In genomic region chr17:14086629-14087028, GRCm38 (mm10) we compare ENCODE assay signal across 32 mouse cellular contexts. TPM values are rescaled to one million over a fixed set of nuclear protein-coding genes. Genes with fewer than 3 reads are reported as not detected.
DNase-seq lines count a peak whose midpoint lies in the region; ATAC-seq and TF ChIP-seq lines count a peak whose summit lies in the region.
"Not testable (repeated sequence)": the region's sequence is repeated elsewhere in the genome, so short reads cannot be mapped to it uniquely, and the experiment has no call there.
"Had no signal": no experiment of that assay in that cellular context is flagged by ENCODE, and none has a peak within 500 bp of the region (broad histone marks: within the 10 kb centered on the region; RNA-seq: fewer than 3 reads in every experiment).

No protein-coding gene starts in this region.

- not testable (repeated sequence) for H3K4me2 ChIP-seq in embryonic facial prominence, embryonic 11.5 days (ENCODE audit: low read depth, low read length); hindbrain, embryonic 11.5 days (replicated peaks; ENCODE audit: low read depth, low read length); lung, postnatal 0 days (replicated peaks; ENCODE audit: low read depth, low read length); stomach, postnatal 0 days (replicated peaks; ENCODE audit: low read depth)

- 27% methylated on average over 1 of the region's 1 CpGs for WGBS in embryonic facial prominence, embryonic 11.5 days
- WGBS in hindbrain, embryonic 11.5 days = 11% methylated on average over 1 of the region's 1 CpGs
- WGBS in lung, postnatal 0 days = 13% methylated on average over 1 of the region's 1 CpGs
- WGBS in stomach, postnatal 0 days = 0% methylated on average over 1 of the region's 1 CpGs

- H3K27me3 ChIP-seq in embryonic facial prominence, embryonic 11.5 days (ENCODE audit: control insufficient read depth, insufficient read depth, low read length); hindbrain, embryonic 11.5 days (ENCODE audit: control insufficient read depth, insufficient read depth, low read length); lung, postnatal 0 days (replicated peaks; ENCODE audit: insufficient read depth, low read length); stomach, postnatal 0 days (ENCODE audit: control insufficient read depth, insufficient read depth, low read length): not testable (repeated sequence)

- H3K9me3 ChIP-seq in embryonic facial prominence, embryonic 11.5 days (replicated peaks; ENCODE audit: control insufficient read depth, low read length); hindbrain, embryonic 11.5 days (ENCODE audit: control insufficient read depth, low read length); lung, postnatal 0 days (ENCODE audit: low read length); stomach, postnatal 0 days (ENCODE audit: control insufficient read depth, low read length): not testable (repeated sequence)

- TF ChIP-seq CTCF in layer of hippocampus, adult 2 months (conservative IDR thresholded peaks at IDR 0.05) = peak; percentile 70
- TF ChIP-seq CTCF in lung, postnatal 0 days (IDR thresholded peaks at IDR 0.05) = peak; percentile 58
- peak; percentile 62 for TF ChIP-seq CTCF in stomach, postnatal 0 days (IDR thresholded peaks at IDR 0.05; ENCODE audit: low read depth)

- peak; percentile 24 for DNase-seq in ES-CJ7 (ENCODE audit: low read depth, low spot score)
- DNase-seq in brain, adult 2 months (ENCODE audit: low read depth, low spot score) = peak; percentile 6
- DNase-seq in embryonic facial prominence, embryonic 11.5 days (ENCODE audit: low spot score) = peak; percentile 36
- peak; percentile 5 for DNase-seq in hindbrain, embryonic 11.5 days (ENCODE audit: low spot score)
- DNase-seq in layer of hippocampus, adult 2 months (ENCODE audit: low spot score in 2 of 2); stomach, postnatal 0 days (ENCODE audit: low spot score): not testable (repeated sequence)
- peak; percentile 53 for DNase-seq in lung, postnatal 0 days (ENCODE audit: low spot score)

- not testable (repeated sequence) for H3K27ac ChIP-seq in embryonic facial prominence, embryonic 11.5 days (replicated peaks; ENCODE audit: low read depth, low read length); hindbrain, embryonic 11.5 days (ENCODE audit: low read depth, low read length); layer of hippocampus, adult 2 months; lung, postnatal 0 days (ENCODE audit: low read length); stomach, postnatal 0 days (replicated peaks)

- H3K4me1 ChIP-seq in embryonic facial prominence, embryonic 11.5 days (ENCODE audit: control insufficient read depth, insufficient read depth, low read length); hindbrain, embryonic 11.5 days (replicated peaks; ENCODE audit: control insufficient read depth, insufficient read depth, low read length); lung, postnatal 0 days (ENCODE audit: insufficient read depth, low read depth, low read length); stomach, postnatal 0 days (replicated peaks; ENCODE audit: control insufficient read depth, insufficient read depth): not testable (repeated sequence)

- not testable (repeated sequence) for H3K36me3 ChIP-seq in embryonic facial prominence, embryonic 11.5 days (replicated peaks; ENCODE audit: control insufficient read depth, insufficient read depth, low read depth, low read length); hindbrain, embryonic 11.5 days (ENCODE audit: control insufficient read depth, insufficient read depth, low read length); lung, postnatal 0 days (ENCODE audit: insufficient read depth, low read length); stomach, postnatal 0 days (ENCODE audit: control insufficient read depth, insufficient read depth, low read length)

- TF ChIP-seq EP300 in lung, postnatal 0 days (IDR thresholded peaks at IDR 0.05); stomach, postnatal 0 days (optimal IDR thresholded peaks at IDR 0.05): not testable (repeated sequence)

- H3K4me3 ChIP-seq in embryonic facial prominence, embryonic 11.5 days (ENCODE audit: low read depth, low read length); hindbrain, embryonic 11.5 days (ENCODE audit: low read depth, low read length); layer of hippocampus, adult 2 months; lung, postnatal 0 days (ENCODE audit: low read depth, low read length); stomach, postnatal 0 days (ENCODE audit: low read depth, low read length): not testable (repeated sequence)

- not testable (repeated sequence) for H3K9ac ChIP-seq in embryonic facial prominence, embryonic 11.5 days (replicated peaks; ENCODE audit: low read length); hindbrain, embryonic 11.5 days (ENCODE audit: low read depth, low read length); lung, postnatal 0 days (replicated peaks; ENCODE audit: low read depth); stomach, postnatal 0 days (ENCODE audit: low read length)

- ATAC-seq in embryonic facial prominence, embryonic 11.5 days (replicated peaks; ENCODE audit: insufficient number of reproducible peaks, low FRiP score, low TSS enrichment, low read depth); hindbrain, embryonic 11.5 days (ENCODE audit: low FRiP score); lung, postnatal 0 days; stomach, postnatal 0 days (ENCODE audit: low FRiP score, low TSS enrichment): not testable (repeated sequence)

RNA-seq across cellular contexts. Expression of gene Gm7358, which starts 27.3 kb away (rescaled TPM):
- not detected in 2 replicates for polyA plus RNA-seq in embryonic facial prominence, embryonic 11.5 days (2014; fragmentation: Nextera tagmentation; extraction: Ambion mirVana)
- polyA plus RNA-seq in hindbrain, embryonic 11.5 days (2014; fragmentation: Nextera tagmentation; extraction: Ambion mirVana) = not detected in 2 replicates
- total RNA-seq in layer of hippocampus, adult 2 months (2021) = not detected
- polyA plus RNA-seq in lung, postnatal 0 days (2015; fragmentation: Nextera tagmentation; extraction: Ambion mirVana) = not detected in 2 replicates
- not detected in 2 replicates for polyA plus RNA-seq in stomach, postnatal 0 days (2015; fragmentation: Nextera tagmentation; extraction: Ambion mirVana)
- total RNA-seq: adrenal gland, postnatal 14 days; common myeloid progenitor, adult 5-6 weeks; ES-E14; gastrocnemius, adult 8-10 months; hematopoietic stem cell, adult 5-6 weeks; layer of hippocampus, postnatal 10 days; left cerebral cortex, adult 8-10 months; left cerebral cortex, postnatal 4 days; megakaryocyte progenitor cell, adult 5-6 weeks had no signal
- polyA plus RNA-seq: embryonic facial prominence, embryonic 13.5 days; erythroblast, embryonic 14.5 days; forebrain, embryonic 12.5 days; frontal cortex, adult 2 months; gonadal fat pad, adult 2 months; heart, embryonic 10.5 days; heart, embryonic 16.5 days; hindbrain, embryonic 16.5 days; intestine, embryonic 16.5 days; kidney, embryonic 16.5 days; large intestine, adult 2 months; limb, embryonic 15.5 days; liver, embryonic 16.5 days; midbrain, embryonic 12.5 days; neural tube, embryonic 11.5 days; urinary bladder, adult 2 months had no signal
